Mouse (Mus musculus): Measurements from ENCODE around the gene Itprip. TPM values are rescaled to one million over a fixed set of nuclear protein-coding genes. Genes with fewer than 3 reads are reported as not detected.
"Not testable (repeated sequence)": the region's sequence is repeated elsewhere in the genome, so short reads cannot be mapped to it uniquely, and the experiment has no call there.

The Itprip gene
- total RNA-seq, 4 experiments from 2014 or later = 8.1 to 15.4 (median 11.5) TPM

DNA sequence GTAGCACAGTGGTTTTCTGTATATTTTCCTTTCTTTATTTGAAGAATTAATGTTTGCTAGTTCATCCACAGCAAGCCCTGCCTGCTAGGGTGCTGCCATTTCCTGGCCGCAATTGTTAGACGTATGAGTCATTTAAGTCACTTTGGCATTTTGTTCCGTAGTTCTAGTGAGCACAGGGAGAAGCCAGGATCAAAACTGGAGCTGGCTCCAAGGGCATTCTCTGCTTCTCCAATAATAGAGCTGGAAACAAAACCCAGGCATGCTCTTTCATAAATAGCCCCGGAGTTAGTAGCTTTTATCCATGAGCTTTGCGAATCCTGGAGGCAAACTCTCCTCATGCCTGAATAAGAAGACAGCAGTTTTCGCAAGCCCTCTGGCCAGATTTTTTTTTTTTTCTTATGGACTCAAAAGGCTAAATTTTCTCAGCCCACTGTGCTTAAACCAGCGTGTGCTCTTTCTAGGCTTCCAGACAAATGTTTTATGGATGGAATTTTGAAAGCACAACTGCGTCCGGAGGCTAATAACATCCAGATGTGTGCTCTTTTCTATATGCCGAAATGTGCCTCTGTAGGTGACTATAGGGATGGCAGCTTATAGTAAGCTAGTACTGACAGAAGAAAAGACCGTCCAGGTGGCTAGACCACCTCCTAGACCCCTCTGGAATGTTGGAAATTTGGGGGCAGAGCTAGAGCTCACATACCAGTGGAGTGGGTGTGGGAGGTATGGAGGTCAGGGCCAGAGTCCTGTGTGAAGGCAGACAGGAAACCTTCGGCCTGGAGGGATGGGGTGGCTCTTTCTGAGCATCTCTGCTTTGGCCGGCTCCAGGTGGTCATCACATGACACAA, 64.9 kb downstream of the Itprip start:
- peak; percentile 55 for DNase-seq (ENCODE audit: low spot score)

DNA sequence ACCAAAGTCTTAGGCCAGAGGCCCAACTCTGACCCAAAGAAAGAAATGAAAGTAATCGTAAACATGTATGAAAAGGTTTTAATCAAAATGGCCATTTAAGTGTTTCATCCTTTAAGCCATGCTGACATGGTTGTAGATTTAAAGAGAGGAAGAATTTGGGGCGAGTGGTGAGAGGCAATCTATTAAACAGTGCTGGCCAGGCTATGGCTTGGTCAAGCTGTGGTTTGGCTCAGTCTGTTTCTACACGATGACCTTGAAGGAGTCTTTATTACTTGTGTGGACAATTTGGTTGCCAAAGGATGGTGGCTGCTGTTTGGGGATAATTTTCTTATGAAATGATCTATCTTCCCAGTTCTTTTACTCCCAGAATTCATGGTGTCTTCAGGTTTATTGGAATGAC, 66.0 kb downstream of the Itprip start:
- DNase-seq (ENCODE audit: low spot score) = no peak

DNA sequence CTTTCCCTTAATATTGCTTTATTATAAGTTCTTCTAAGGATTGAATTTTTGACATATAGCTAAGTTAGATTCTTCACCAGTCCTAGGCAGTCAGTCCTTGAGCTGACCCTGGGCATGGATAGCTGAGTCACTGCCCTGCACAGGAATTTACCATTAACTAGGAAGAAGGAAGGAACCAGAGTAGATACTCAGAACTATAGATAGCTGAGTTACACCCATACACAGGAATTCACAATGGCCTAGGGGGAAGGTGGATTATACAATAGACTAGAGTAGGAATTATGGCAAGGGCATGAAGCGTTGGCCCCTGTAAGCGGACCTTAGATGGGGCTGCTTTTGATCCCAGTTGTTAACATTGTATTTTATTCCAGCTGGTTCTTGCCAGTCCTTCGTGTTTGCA, 67.0 kb downstream of the Itprip start:
- not testable (repeated sequence) for DNase-seq (ENCODE audit: low spot score)

DNA sequence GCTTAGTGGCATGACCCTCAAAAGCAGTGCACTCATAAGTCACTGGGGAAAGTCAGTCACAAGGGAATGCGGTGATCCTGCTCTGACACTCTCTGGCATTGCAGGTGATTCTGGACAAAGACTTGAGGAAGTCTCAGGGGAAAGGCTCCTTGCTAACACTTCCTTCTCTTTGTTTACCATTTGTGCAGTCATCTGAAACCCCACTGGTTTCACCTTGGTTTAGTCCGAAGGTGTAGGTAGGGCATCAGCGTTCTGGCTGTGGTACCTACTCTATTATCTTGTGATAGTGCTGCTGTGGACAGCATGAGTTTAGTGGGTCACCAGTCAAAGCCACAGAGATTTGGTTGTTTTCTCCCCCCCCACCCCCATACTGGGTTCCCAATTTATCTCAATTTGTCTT, 69.4 kb downstream of the Itprip start:
- DNase-seq (ENCODE audit: low spot score) = no peak

Small RNAs within 50 kb of the gene (microRNA-seq; reads per million reads assigned to microRNA genes)
- not detected for gene Gm22240

Other genes with a start within 250 kb of the Itprip start
- gene Col17a1, start 227.2 kb downstream of the Itprip start, total RNA-seq (2022) = not detected
- 10 to 100 TPM; 66.5 to 80.7 (median 72.1) TPM for gene Sfr1, start 187.6 kb downstream of the Itprip start, total RNA-seq (2022)
- gene Gsto1, start 64.3 kb downstream of the Itprip start, total RNA-seq (2022) = 100 to 1,000 TPM; 186 to 266 (median 222) TPM
- gene Gsto2, start 53.8 kb downstream of the Itprip start, total RNA-seq (2022) = 1 to 10 TPM; 2.3 to 3.5 (median 2.5) TPM
- gene Cfap43, start within 50 bp of the Itprip start, total RNA-seq (2022) = under 1 TPM in 3 of 4 experiments, not detected in 1; 0.08 to 0.23 (median 0.22) TPM
- gene Cfap58, start 18.4 kb upstream of the Itprip start, total RNA-seq (2022) = 1 to 10 TPM; 1.2 to 2.9 (median 1.9) TPM

All from heart, adult 8-10 months (tissue).